Mouse (Mus musculus) midbrain, embryonic 11.5 days (tissue): ENCODE data around the gene Ssbp3. TPM values are rescaled to one million over a fixed set of nuclear protein-coding genes. Genes with fewer than 3 reads are reported as not detected.

Experiments
- ATAC-seq: fragments of 200-750 bp; cut with Nextera tagmentation; 2 replicates; pipeline ENCODE4 v1.8.0; 2017; ENCODE audit warnings: moderate TSS enrichment, moderate library complexity; ENCODE audit not compliant: low FRiP score
- DNase-seq: peaks from one replicate; pipeline ENCODE4 v3.0.0; 2015; ENCODE audit warnings: low spot score; ENCODE audit errors: missing footprints
- H3K27ac ChIP-seq: fragments of 300-500 bp; sonication (generic); 2 replicates; pipeline ENCODE4 v1.5.1; 2014; ENCODE audit warnings: low read depth, low read length
- H3K27me3 ChIP-seq: fragments of 300-500 bp; sonication (generic); 2 replicates; pipeline ENCODE4 v1.6.1; 2014; ENCODE audit warnings: mild to moderate bottlenecking, low read length, moderate library complexity, mixed read lengths; ENCODE audit not compliant: control insufficient read depth, insufficient read depth
- H3K36me3 ChIP-seq: fragments of 300-500 bp; sonication (generic); 2 replicates; pipeline ENCODE4 v1.6.1; 2014; ENCODE audit warnings: mild to moderate bottlenecking, low read length, moderate library complexity, mixed read lengths; ENCODE audit not compliant: control insufficient read depth, insufficient read depth
- H3K4me1 ChIP-seq: fragments of 300-500 bp; sonication (generic); 2 replicates; pipeline ENCODE4 v1.6.1; 2014; ENCODE audit warnings: low read length; ENCODE audit not compliant: control insufficient read depth, insufficient read depth
- H3K4me2 ChIP-seq: fragments of 300-500 bp; sonication (generic); 2 replicates; pipeline ENCODE4 v1.6.1; 2014; ENCODE audit warnings: mild to moderate bottlenecking, moderate library complexity
- H3K4me3 ChIP-seq: fragments of 300-500 bp; sonication (generic); 2 replicates; pipeline ENCODE4 v1.5.1; 2014; ENCODE audit warnings: low read depth, low read length
- H3K9ac ChIP-seq: fragments of 300-500 bp; sonication (generic); 2 replicates; pipeline ENCODE4 v1.6.1; 2014; ENCODE audit warnings: low read length
- H3K9me3 ChIP-seq: fragments of 300-500 bp; sonication (generic); 2 replicates; pipeline ENCODE4 v1.6.1; 2016; ENCODE audit warnings: low read length; ENCODE audit not compliant: control insufficient read depth
- WGBS: fragments of 180-500 bp; shearing (Covaris S2); extraction: QIAGEN DNeasy Blood & Tissue Kit; methylation state at CpG from one replicate; pipeline ENCODE4 v1.1.7; 2014; 5-methylcytosine and 5-hydroxymethylcytosine counted together
- polyA plus RNA-seq: library from polyadenylated mRNA; unstranded; fragments of >200 nt; fragmentation: Nextera tagmentation; extraction: Ambion mirVana; gene quantifications from 2 replicates; pipeline ENCODE4 v1.2.1, GENCODE M21; 2014

Gene Ssbp3
- polyA plus RNA-seq, 1 experiment from 2014 or later: 124 TPM

GRCm38 (mm10) chr4:107058346-107058745 lies 147.8 kb downstream of the Ssbp3 start:
- no peak overlapping the region for H3K4me2 ChIP-seq
- H3K9me3 ChIP-seq: no peaks in the 10 kb centered on the region
- DNase-seq (peak; percentile 59), ATAC-seq (no peak)
- no peak overlapping the region for H3K27ac ChIP-seq
- no peak overlapping the region for H3K9ac ChIP-seq
- H3K4me1 ChIP-seq: no peaks in the 10 kb centered on the region
- H3K27me3 ChIP-seq: no peaks in the 10 kb centered on the region
- peaks cover 19% of the 10 kb centered on the region for H3K36me3 ChIP-seq
- WGBS: 91% methylated on average over 5 of the region's 5 CpGs
- no peak overlapping the region for H3K4me3 ChIP-seq

DNA sequence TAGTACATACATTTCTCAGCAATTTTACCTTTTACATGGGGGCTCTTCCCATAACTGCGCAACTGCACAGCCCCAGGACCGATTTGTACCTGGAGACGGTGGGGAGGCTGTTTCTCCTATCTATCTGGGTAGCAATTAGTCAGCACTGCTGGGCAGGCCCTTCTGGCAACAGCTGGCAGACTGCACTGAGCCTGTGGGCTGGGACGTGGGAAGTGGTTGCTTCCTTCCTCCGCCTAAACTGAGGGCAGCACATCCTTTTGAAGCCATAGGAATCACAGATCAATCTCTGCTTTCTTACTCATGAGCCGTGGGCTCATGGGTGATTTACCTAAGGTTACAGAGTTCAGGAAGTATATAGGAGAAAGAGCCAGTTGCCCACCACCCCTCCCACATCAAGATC lies 148.3 kb downstream of the Ssbp3 start:
- ATAC-seq: no peak
- H3K27me3 ChIP-seq: no peaks in the 10 kb centered on the region
- 90% methylated on average over 6 of the region's 6 CpGs for WGBS

DNA sequence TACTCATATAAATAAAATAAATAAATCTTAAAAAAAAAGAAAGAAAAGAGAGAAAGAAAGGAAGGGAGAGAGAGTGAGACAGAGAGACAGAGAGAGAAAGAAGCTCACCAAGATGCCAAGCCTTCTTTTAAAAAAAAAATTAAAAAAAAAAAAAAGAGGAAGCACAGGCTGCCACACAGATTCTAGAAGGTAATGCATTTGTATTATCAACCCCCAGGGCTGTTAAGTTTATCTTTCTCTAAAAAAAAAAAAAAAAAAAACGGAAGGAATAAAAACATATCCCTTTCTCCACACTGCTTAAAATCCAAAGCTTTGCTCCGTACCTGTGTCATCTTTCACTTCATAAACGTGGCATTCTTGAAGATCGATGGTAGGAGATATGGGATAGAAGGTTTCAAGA lies 151.1 kb downstream of the Ssbp3 start:
- H3K9me3 ChIP-seq: no peaks in the 10 kb centered on the region
- 88% methylated on average over 4 of the region's 4 CpGs for WGBS
- H3K4me2 ChIP-seq: no peak overlapping the region
- H3K4me3 ChIP-seq: no peak overlapping the region
- ATAC-seq: no peak
- no peak overlapping the region for H3K9ac ChIP-seq
- peaks cover 7% of the 10 kb centered on the region for H3K4me1 ChIP-seq
- H3K27me3 ChIP-seq: no peaks in the 10 kb centered on the region
- H3K27ac ChIP-seq: no peak overlapping the region
- H3K36me3 ChIP-seq: peaks cover 21% of the 10 kb centered on the region
- DNase-seq: no peak

More for the DNA sequence above, 148.3 kb downstream of the Ssbp3 start:
- Histone ChIP-seq H3K9ac (no peak overlapping the region), H3K4me1 (no peaks in the 10 kb centered on the region), H3K27ac (no peak overlapping the region), H3K36me3 (peaks cover 19% of the 10 kb centered on the region), H3K4me3 (no peak overlapping the region), H3K4me2 (no peak overlapping the region), H3K9me3 (no peaks in the 10 kb centered on the region)
- no peak for DNase-seq

DNA sequence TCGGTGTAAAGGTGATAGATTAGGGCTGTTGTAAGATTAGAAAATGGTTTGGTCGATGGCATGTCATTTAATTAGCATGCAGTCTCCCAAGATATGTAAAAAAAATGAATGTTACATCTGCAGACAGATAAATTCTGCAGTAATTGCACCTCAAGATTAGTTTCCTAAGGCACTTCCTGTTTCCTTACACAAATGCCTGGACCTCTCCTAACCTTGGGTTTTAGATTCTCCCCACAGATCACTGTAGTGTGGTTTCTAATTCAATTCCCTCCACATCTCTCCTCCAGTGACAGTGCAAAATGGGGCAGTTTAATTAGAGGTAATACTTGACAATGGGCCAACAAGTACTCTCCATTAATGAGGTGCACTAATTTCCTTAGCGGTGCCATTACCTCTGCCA lies 152.7 kb downstream of the Ssbp3 start:
- Histone ChIP-seq H3K4me1 (peaks cover 12% of the 10 kb centered on the region), H3K36me3 (peaks cover 17% of the 10 kb centered on the region), H3K4me3 (no peak overlapping the region), H3K27me3 (no peaks in the 10 kb centered on the region), H3K4me2 (no peak overlapping the region), H3K27ac (no peak overlapping the region), H3K9me3 (no peaks in the 10 kb centered on the region), H3K9ac (no peak overlapping the region)
- 90% methylated on average over 3 of the region's 3 CpGs for WGBS
- no peak for ATAC-seq
- DNase-seq: no peak

DNA sequence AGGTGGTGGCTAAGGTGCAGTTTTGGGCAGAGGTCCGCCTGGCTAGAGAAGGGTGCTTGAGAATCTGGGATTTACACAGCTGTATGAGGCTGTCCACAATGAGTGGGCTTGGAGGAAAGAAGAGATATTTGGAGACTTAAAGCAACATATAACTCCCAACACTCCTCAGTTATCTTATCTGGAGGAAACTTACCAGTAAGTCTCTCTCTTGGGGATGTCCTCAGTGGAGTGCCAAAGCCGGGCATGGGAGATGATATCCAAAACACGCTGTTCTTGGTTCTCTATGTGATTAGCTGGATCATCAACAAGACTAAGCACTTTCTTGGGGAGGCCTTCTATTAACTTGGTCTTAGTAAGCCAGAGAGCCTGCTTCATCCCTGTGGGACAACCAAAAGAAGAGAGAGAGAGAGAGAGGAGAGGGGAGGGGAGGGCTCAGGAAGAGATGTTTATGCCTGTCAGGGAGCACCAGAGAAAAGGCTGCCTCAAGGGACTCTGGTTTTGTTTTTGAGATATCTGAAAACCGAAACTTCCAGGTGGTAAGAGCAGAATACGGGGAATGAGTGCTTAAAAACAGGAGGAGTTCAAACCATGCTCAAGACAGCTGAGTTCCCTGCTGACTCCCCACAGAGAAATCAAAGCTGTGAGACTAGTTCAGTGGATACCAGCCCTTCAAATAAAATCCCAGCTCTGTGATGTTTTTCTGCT lies 154.0 kb downstream of the Ssbp3 start:
- no peak overlapping the region for H3K4me3 ChIP-seq
- ATAC-seq (no peak), DNase-seq (no peak)
- 89% methylated on average over 5 of the region's 5 CpGs for WGBS
- no peaks in the 10 kb centered on the region for H3K27me3 ChIP-seq
- H3K4me1 ChIP-seq: peaks cover 12% of the 10 kb centered on the region
- H3K4me2 ChIP-seq: no peak overlapping the region
- H3K36me3 ChIP-seq: peaks cover 16% of the 10 kb centered on the region
- H3K9me3 ChIP-seq: no peaks in the 10 kb centered on the region
- H3K9ac ChIP-seq: no peak overlapping the region
- no peak overlapping the region for H3K27ac ChIP-seq

GRCm38 (mm10) chr4:107066252-107067124 lies 156.0 kb downstream of the Ssbp3 start, which contains the start of the genes Mrpl37 and Cyb5rl:
TSS of gene Mrpl37 (minus strand) at chr4:107066868.
TSS of gene Cyb5rl (plus strand) at chr4:107066988.
- Histone ChIP-seq H3K4me1 (peaks cover 12% of the 10 kb centered on the region), H3K4me2 (peak within 1 kb of the TSS; percentile 99), H3K36me3 (peaks cover 8% of the 10 kb centered on the region), H3K9ac (peak within 1 kb of the TSS; percentile 87), H3K27me3 (no peaks in the 10 kb centered on the region), H3K27ac (no peak within 1 kb of the TSS), H3K4me3 (peak within 1 kb of the TSS; percentile 90), H3K9me3 (no peaks in the 10 kb centered on the region)
- peak; percentile 99 for ATAC-seq
- DNase-seq: peak; percentile 99
- WGBS: under 1% methylated on average over 60 of the region's 60 CpGs

GRCm38 (mm10) chr4:107067151-107067840 lies 156.8 kb downstream of the Ssbp3 start:
- WGBS: 3% methylated on average over 33 of the region's 33 CpGs
- peaks cover 6% of the 10 kb centered on the region for H3K36me3 ChIP-seq
- DNase-seq (no peak), ATAC-seq (peak; percentile 52)
- H3K4me3 ChIP-seq: peak overlapping the region; percentile 90
- H3K9me3 ChIP-seq: no peaks in the 10 kb centered on the region
- H3K4me2 ChIP-seq: peak overlapping the region; percentile 99
- H3K9ac ChIP-seq: peak overlapping the region; percentile 87
- no peaks in the 10 kb centered on the region for H3K27me3 ChIP-seq
- H3K27ac ChIP-seq: no peak overlapping the region
- peaks cover 12% of the 10 kb centered on the region for H3K4me1 ChIP-seq

GRCm38 (mm10) chr4:107072343-107072742 lies 161.8 kb downstream of the Ssbp3 start:
- Histone ChIP-seq H3K27ac (no peak overlapping the region), H3K4me2 (no peak overlapping the region), H3K4me1 (peaks cover 9% of the 10 kb centered on the region), H3K27me3 (no peaks in the 10 kb centered on the region), H3K4me3 (no peak overlapping the region), H3K9ac (no peak overlapping the region), H3K36me3 (no peaks in the 10 kb centered on the region; the same call in 1 of the 2 replicates), H3K9me3 (no peaks in the 10 kb centered on the region)
- 77% methylated on average over 9 of the region's 9 CpGs for WGBS
- DNase-seq (no peak), ATAC-seq (no peak)
